In the genomic region with DNA sequence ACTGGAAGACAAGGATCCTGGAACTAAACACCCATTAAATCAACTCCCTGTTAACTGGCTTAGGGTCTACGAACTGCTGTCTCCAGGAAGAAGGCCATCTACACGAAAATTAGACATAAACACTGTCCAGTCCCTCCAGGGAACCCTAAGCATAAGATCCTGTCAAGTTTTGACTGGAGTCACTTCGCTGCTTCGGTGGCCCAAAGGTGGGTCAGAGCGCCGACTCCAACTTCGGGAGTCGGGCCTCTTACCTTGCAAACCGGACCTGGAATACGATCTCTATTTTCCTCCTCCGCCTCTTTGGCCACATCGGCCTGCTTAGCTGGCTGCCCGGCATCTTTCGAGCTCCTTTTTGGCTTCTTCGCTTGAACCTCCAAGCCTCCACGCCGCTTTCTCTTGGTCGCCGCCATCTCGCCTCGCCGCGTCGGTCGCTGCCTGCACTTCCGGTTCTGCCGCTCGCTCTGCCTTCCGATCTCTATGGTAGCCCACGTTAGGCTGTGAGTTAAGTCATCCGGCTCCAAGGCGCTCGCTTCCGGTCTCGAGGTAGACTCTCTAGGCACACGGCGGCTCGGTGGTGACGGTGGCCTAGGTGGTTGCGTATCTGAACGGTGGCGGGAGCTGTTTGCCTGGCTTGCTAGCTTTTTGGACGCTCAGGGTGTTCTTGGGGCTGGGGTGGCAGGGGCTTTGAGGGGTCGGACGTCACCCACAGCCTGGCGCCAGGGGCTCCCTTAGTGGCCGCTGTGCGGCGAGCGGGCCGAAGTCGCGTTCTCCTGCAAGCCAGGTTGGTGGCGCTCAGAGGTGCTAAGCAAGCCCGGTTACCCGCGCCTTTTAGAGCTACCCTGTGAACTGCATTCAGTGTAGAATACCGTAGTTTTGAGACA, we compare ENCODE assay signal across 8 mouse cellular contexts. TPM values are rescaled to one million over a fixed set of nuclear protein-coding genes. Genes with fewer than 3 reads are reported as not detected.
A peak's percentile ranks its signal among the peaks of the same experiment; 100 is the strongest.
DNase-seq lines count a peak whose midpoint lies in the region; ATAC-seq and TF ChIP-seq lines count a peak whose summit lies in the region.

TSS of gene Brix1 (minus strand) at position 464 of the 881 bp plus-strand sequence.
TSS of gene Rad1 (plus strand) at position 535 of the 881 bp plus-strand sequence.

- H3K4me2 ChIP-seq in heart, embryonic 15.5 days, result peak within 1 kb of the TSS; percentile 85
- peak within 1 kb of the TSS; percentile 88 for H3K4me2 ChIP-seq in liver, embryonic 14.5 days (ENCODE audit: low read depth)
- peak within 1 kb of the TSS; percentile 82 for H3K4me2 ChIP-seq in neural tube, embryonic 11.5 days (ENCODE audit: low read depth)
- peak within 1 kb of the TSS; percentile 67 for H3K4me2 ChIP-seq in stomach, postnatal 0 days (replicated peaks; ENCODE audit: low read depth)

- peak within 1 kb of the TSS; percentile 86 for H3K4me3 ChIP-seq in forebrain, embryonic 10.5 days
- H3K4me3 ChIP-seq in heart, embryonic 15.5 days, result peak within 1 kb of the TSS; percentile 73
- H3K4me3 ChIP-seq in liver, embryonic 14.5 days (ENCODE audit: insufficient read depth in 1 of 2, low read depth in 2 of 2, low read length in 2 of 2), result peak within 1 kb of the TSS; percentile 85 to 100
- peak within 1 kb of the TSS; percentile 66 for H3K4me3 ChIP-seq in neural tube, embryonic 11.5 days (ENCODE audit: low read depth, low read length)
- peak within 1 kb of the TSS; percentile 86 for H3K4me3 ChIP-seq in stomach, postnatal 0 days (ENCODE audit: low read depth, low read length)

- H3K9ac ChIP-seq in heart, embryonic 15.5 days, result peak within 1 kb of the TSS; percentile 80
- H3K9ac ChIP-seq in liver, embryonic 14.5 days (replicated peaks), result peak within 1 kb of the TSS; percentile 85
- peak within 1 kb of the TSS; percentile 81 for H3K9ac ChIP-seq in neural tube, embryonic 11.5 days (ENCODE audit: low read length)
- peak within 1 kb of the TSS; percentile 86 for H3K9ac ChIP-seq in stomach, postnatal 0 days (ENCODE audit: low read length)

- H3K36me3 ChIP-seq in forebrain, embryonic 10.5 days (replicated peaks), result peaks cover 58% of the 10 kb centered on the region
- H3K36me3 ChIP-seq in heart, embryonic 15.5 days, result peaks cover 13% of the 10 kb centered on the region; the same call in 1 of the 2 replicates
- H3K36me3 ChIP-seq in liver, embryonic 14.5 days (replicated peaks; ENCODE audit: control insufficient read depth, insufficient read depth, low read depth), result peaks cover 21% of the 10 kb centered on the region
- peaks cover 2% of the 10 kb centered on the region; the same call in 1 of the 2 replicates for H3K36me3 ChIP-seq in neural tube, embryonic 11.5 days (ENCODE audit: control insufficient read depth, insufficient read depth, low read length)
- H3K36me3 ChIP-seq in stomach, postnatal 0 days (ENCODE audit: control insufficient read depth, insufficient read depth, low read length), result peaks cover 6% of the 10 kb centered on the region; the same call in 1 of the 2 replicates

- no peaks in the 10 kb centered on the region for H3K27me3 ChIP-seq in forebrain, embryonic 10.5 days (ENCODE audit: poor library complexity, severe bottlenecking)
- H3K27me3 ChIP-seq in heart, embryonic 15.5 days, result no peaks in the 10 kb centered on the region
- H3K27me3 ChIP-seq in liver, embryonic 14.5 days (ENCODE audit: control insufficient read depth, insufficient read depth, low read length), result no peaks in the 10 kb centered on the region
- H3K27me3 ChIP-seq in neural tube, embryonic 11.5 days (ENCODE audit: control insufficient read depth, insufficient read depth, low read length), result no peaks in the 10 kb centered on the region
- no peaks in the 10 kb centered on the region for H3K27me3 ChIP-seq in stomach, postnatal 0 days (ENCODE audit: control insufficient read depth, insufficient read depth, low read length)

- DNase-seq in CD8-positive naive resting alpha-beta T cell, adult 2 months (ENCODE audit: low read depth in 2 of 2, low spot score in 2 of 2), result peak; percentile 92 to 94
- DNase-seq in c-Kit-positive CD71-negative TER-119-negative erythroid progenitor cells, embryonic 14.5 days (ENCODE audit: low read depth), result peak; percentile 89
- peak; percentile 93 for DNase-seq in forebrain, embryonic 10.5 days (ENCODE audit: extremely low spot score, low spot score)
- DNase-seq in kidney, postnatal 25 days, result peak; percentile 96 to 97
- DNase-seq in liver, embryonic 14.5 days (ENCODE audit: low read depth in 3 of 3, low spot score in 3 of 3), result peak; percentile 93
- DNase-seq in neural tube, embryonic 11.5 days (ENCODE audit: low spot score), result peak; percentile 94
- peak; percentile 96 for DNase-seq in stomach, postnatal 0 days (ENCODE audit: low spot score)

- peak; percentile 21; the same call in 1 of the 2 replicates for TF ChIP-seq CTCF in liver, embryonic 14.5 days (IDR thresholded peaks at IDR 0.05; ENCODE audit: low read depth)
- TF ChIP-seq CTCF in stomach, postnatal 0 days (IDR thresholded peaks at IDR 0.05; ENCODE audit: low read depth), result no peak

- no peaks in the 10 kb centered on the region for H3K9me3 ChIP-seq in forebrain, embryonic 10.5 days
- no peaks in the 10 kb centered on the region for H3K9me3 ChIP-seq in heart, embryonic 15.5 days (replicated peaks)
- no peaks in the 10 kb centered on the region for H3K9me3 ChIP-seq in liver, embryonic 14.5 days (ENCODE audit: control insufficient read depth, low read length)
- H3K9me3 ChIP-seq in neural tube, embryonic 11.5 days (ENCODE audit: control insufficient read depth, low read length), result no peaks in the 10 kb centered on the region
- no peaks in the 10 kb centered on the region for H3K9me3 ChIP-seq in stomach, postnatal 0 days (ENCODE audit: control insufficient read depth, low read length)

- peak; percentile 98 for ATAC-seq in heart, embryonic 15.5 days (replicated peaks; ENCODE audit: insufficient number of reproducible peaks, insufficient read depth, low FRiP score, low read depth)
- ATAC-seq in liver, embryonic 14.5 days (ENCODE audit: insufficient read depth), result peak; percentile 100
- peak; percentile 99 for ATAC-seq in neural tube, embryonic 11.5 days (ENCODE audit: insufficient read depth, low FRiP score, low TSS enrichment)
- ATAC-seq in stomach, postnatal 0 days (ENCODE audit: low FRiP score, low TSS enrichment), result peak; percentile 100

- H3K4me1 ChIP-seq in forebrain, embryonic 10.5 days, result peaks cover 24% of the 10 kb centered on the region
- peaks cover 12% of the 10 kb centered on the region for H3K4me1 ChIP-seq in heart, embryonic 15.5 days (replicated peaks)
- peaks cover 11 to 12% of the 10 kb centered on the region in 2 experiments for H3K4me1 ChIP-seq in liver, embryonic 14.5 days (replicated peaks; ENCODE audit: control insufficient read depth in 2 of 2, insufficient read depth in 2 of 2, low read length in 1 of 2)
- peaks cover 11% of the 10 kb centered on the region for H3K4me1 ChIP-seq in neural tube, embryonic 11.5 days (ENCODE audit: control insufficient read depth, insufficient read depth, low read length)
- peaks cover 3% of the 10 kb centered on the region; the same call in 1 of the 2 replicates for H3K4me1 ChIP-seq in stomach, postnatal 0 days (replicated peaks; ENCODE audit: control insufficient read depth, insufficient read depth)

- no peak for TF ChIP-seq EP300 in liver, embryonic 14.5 days (IDR thresholded peaks at IDR 0.05; ENCODE audit: low read depth)
- no peak for TF ChIP-seq EP300 in stomach, postnatal 0 days (optimal IDR thresholded peaks at IDR 0.05)

- under 1% methylated on average over 58 of the region's 58 CpGs for WGBS in forebrain, embryonic 10.5 days
- under 1% methylated on average over 58 of the region's 58 CpGs for WGBS in heart, embryonic 15.5 days
- under 1% methylated on average over 58 of the region's 58 CpGs for WGBS in liver, embryonic 14.5 days (ENCODE audit: insufficient replicate concordance)
- under 1% methylated on average over 58 of the region's 58 CpGs for WGBS in neural tube, embryonic 11.5 days
- under 1% methylated on average over 58 of the region's 58 CpGs for WGBS in stomach, postnatal 0 days

- peak within 1 kb of the TSS; percentile 94 for H3K27ac ChIP-seq in forebrain, embryonic 10.5 days
- H3K27ac ChIP-seq in heart, embryonic 15.5 days, result peak within 1 kb of the TSS; percentile 68
- peak within 1 kb of the TSS; percentile 55 for H3K27ac ChIP-seq in liver, embryonic 14.5 days
- peak within 1 kb of the TSS; percentile 30 for H3K27ac ChIP-seq in neural tube, embryonic 11.5 days (ENCODE audit: low read depth, low read length)
- peak within 1 kb of the TSS; percentile 61 for H3K27ac ChIP-seq in stomach, postnatal 0 days (replicated peaks)

RNA-seq across cellular contexts. Expression of gene Brix1, which starts in this region (rescaled TPM):
- 131 and 137 TPM in 2 replicates for polyA plus RNA-seq in forebrain, embryonic 10.5 days (2016; fragmentation: Nextera tagmentation; extraction: Ambion mirVana)
- polyA plus RNA-seq in heart, embryonic 15.5 days (2015; fragmentation: Nextera tagmentation; extraction: Ambion mirVana), result 48.5 and 59.9 TPM in 2 replicates
- polyA plus RNA-seq in liver, embryonic 14.5 days (2012; rRNA removed), result 6.2 and 14.9 TPM in 2 replicates
- 71.4 and 72.3 TPM in 2 replicates for polyA plus RNA-seq in liver, embryonic 14.5 days (2014; fragmentation: Nextera tagmentation; extraction: Ambion mirVana)
- 107 and 116 TPM in 2 replicates for polyA plus RNA-seq in neural tube, embryonic 11.5 days (2014; fragmentation: Nextera tagmentation; extraction: Ambion mirVana)
- polyA plus RNA-seq in stomach, postnatal 0 days (2015; fragmentation: Nextera tagmentation; extraction: Ambion mirVana), result 85.2 and 86.1 TPM in 2 replicates

RNA-seq across cellular contexts. Expression of gene Rad1, which starts in this region (rescaled TPM):
- 54.2 and 58.2 TPM in 2 replicates for polyA plus RNA-seq in forebrain, embryonic 10.5 days (2016; fragmentation: Nextera tagmentation; extraction: Ambion mirVana)
- 17.9 and 22.9 TPM in 2 replicates for polyA plus RNA-seq in heart, embryonic 15.5 days (2015; fragmentation: Nextera tagmentation; extraction: Ambion mirVana)
- 11.7 and 14.6 TPM in 2 replicates for polyA plus RNA-seq in liver, embryonic 14.5 days (2012; rRNA removed)
- polyA plus RNA-seq in liver, embryonic 14.5 days (2014; fragmentation: Nextera tagmentation; extraction: Ambion mirVana), result 6.0 and 6.9 TPM in 2 replicates
- 23.6 and 28.7 TPM in 2 replicates for polyA plus RNA-seq in neural tube, embryonic 11.5 days (2014; fragmentation: Nextera tagmentation; extraction: Ambion mirVana)
- 15.1 and 16.0 TPM in 2 replicates for polyA plus RNA-seq in stomach, postnatal 0 days (2015; fragmentation: Nextera tagmentation; extraction: Ambion mirVana)

Comparison
In these comparisons a context has a peak if more than half of its experiments do, and no peak if none do; other contexts are left out.
1. Peak in every context shown above with its lines: DNase-seq, ATAC-seq, H3K4me3 ChIP-seq and H3K27ac ChIP-seq.
2. H3K27ac ChIP-seq: peak in every context shown above with its lines; median percentile 94 in forebrain, embryonic 10.5 days; 68 in heart, embryonic 15.5 days; 61 in stomach, postnatal 0 days; 55 in liver, embryonic 14.5 days; 30 in neural tube, embryonic 11.5 days.